Mouse (Mus musculus): ENCODE measurements around the gene Map3k7.

- TF ChIP-seq POLR2A (IDR thresholded peaks at IDR 0.05; ENCODE audit: borderline replicate concordance, control insufficient read depth, low read depth, low read length) (no peak), CTCF (IDR thresholded peaks at IDR 0.05; ENCODE audit: control insufficient read depth, insufficient read depth, low read length) (no peak)
These were observed 98.6 kb downstream of the Map3k7 start for GRCm38 (mm10) chr4:32062381-32063059.

Data from bone marrow, adult 2 months (tissue).